Comparison of ENCODE assay signal across 20 mouse cellular contexts in genomic region chr11:53067699-53068478, GRCm38 (mm10).
DNase-seq lines count a peak whose midpoint lies in the region; ATAC-seq lines count a peak whose summit lies in the region.
"Had no signal": no experiment of that assay in that cellular context is flagged by ENCODE, and none has a peak within 500 bp of the region (broad histone marks: within the 10 kb centered on the region; RNA-seq: fewer than 3 reads in every experiment).

No protein-coding gene starts in this region.

- H3K27ac ChIP-seq in heart, embryonic 13.5 days (replicated peaks) = no peak overlapping the region
- H3K27ac ChIP-seq in heart, embryonic 12.5 days (ENCODE audit: poor library complexity, severe bottlenecking) = no peak overlapping the region
- H3K27ac ChIP-seq in neural tube, embryonic 12.5 days = no peak overlapping the region
- H3K27ac ChIP-seq in midbrain, embryonic 12.5 days (replicated peaks) = 0 out of 2 replicates have a peak overlapping the region, but pooled peaks have one; percentile 4
- H3K27ac ChIP-seq: heart, adult 2 months; intestine, embryonic 15.5 days; left cerebral cortex, adult 2 months; liver, embryonic 15.5 days had no signal

- H3K9ac ChIP-seq in heart, embryonic 13.5 days = no peak overlapping the region
- no peak overlapping the region for H3K9ac ChIP-seq in heart, embryonic 12.5 days
- H3K9ac ChIP-seq in neural tube, embryonic 12.5 days = no peak overlapping the region
- H3K9ac ChIP-seq in midbrain, embryonic 12.5 days (replicated peaks) = no peak overlapping the region
- H3K9ac ChIP-seq: intestine, embryonic 15.5 days; liver, embryonic 15.5 days had no signal

- H3K36me3 ChIP-seq in heart, embryonic 13.5 days = no peaks in the 10 kb centered on the region
- H3K36me3 ChIP-seq in heart, embryonic 12.5 days = no peaks in the 10 kb centered on the region
- no peaks in the 10 kb centered on the region for H3K36me3 ChIP-seq in neural tube, embryonic 12.5 days
- no peaks in the 10 kb centered on the region for H3K36me3 ChIP-seq in midbrain, embryonic 12.5 days
- H3K36me3 ChIP-seq: intestine, embryonic 15.5 days; liver, embryonic 15.5 days had no signal

- H3K4me3 ChIP-seq in heart, embryonic 13.5 days = no peak overlapping the region
- H3K4me3 ChIP-seq in heart, embryonic 12.5 days = no peak overlapping the region
- H3K4me3 ChIP-seq in neural tube, embryonic 12.5 days = no peak overlapping the region
- H3K4me3 ChIP-seq in midbrain, embryonic 12.5 days = no peak overlapping the region
- H3K4me3 ChIP-seq: heart, adult 2 months; intestine, embryonic 15.5 days; left cerebral cortex, adult 2 months; liver, embryonic 15.5 days had no signal

- H3K4me2 ChIP-seq in heart, embryonic 13.5 days = 0 out of 2 replicates have a peak overlapping the region, but pooled peaks have one; percentile 32
- H3K4me2 ChIP-seq in heart, embryonic 12.5 days = no peak overlapping the region
- H3K4me2 ChIP-seq in neural tube, embryonic 12.5 days (replicated peaks) = no peak overlapping the region
- no peak overlapping the region for H3K4me2 ChIP-seq in midbrain, embryonic 12.5 days (replicated peaks)
- H3K4me2 ChIP-seq: intestine, embryonic 15.5 days; liver, embryonic 15.5 days had no signal

- 40% methylated on average over 14 of the region's 14 CpGs for WGBS in heart, embryonic 13.5 days
- 40% methylated on average over 14 of the region's 14 CpGs for WGBS in heart, embryonic 12.5 days
- WGBS in neural tube, embryonic 12.5 days = 20% methylated on average over 14 of the region's 14 CpGs
- 17% methylated on average over 14 of the region's 14 CpGs for WGBS in midbrain, embryonic 12.5 days

- no peaks in the 10 kb centered on the region for H3K9me3 ChIP-seq in heart, embryonic 13.5 days
- no peaks in the 10 kb centered on the region for H3K9me3 ChIP-seq in heart, embryonic 12.5 days (replicated peaks)
- no peaks in the 10 kb centered on the region for H3K9me3 ChIP-seq in neural tube, embryonic 12.5 days
- no peaks in the 10 kb centered on the region for H3K9me3 ChIP-seq in midbrain, embryonic 12.5 days
- H3K9me3 ChIP-seq: intestine, embryonic 15.5 days; liver, embryonic 15.5 days had no signal

- no peaks in the 10 kb centered on the region for H3K27me3 ChIP-seq in heart, embryonic 13.5 days (replicated peaks)
- H3K27me3 ChIP-seq in heart, embryonic 12.5 days (replicated peaks) = no peaks in the 10 kb centered on the region
- H3K27me3 ChIP-seq in neural tube, embryonic 12.5 days (replicated peaks) = no peaks in the 10 kb centered on the region; the same call in 1 of the 2 replicates
- peaks cover 49% of the 10 kb centered on the region for H3K27me3 ChIP-seq in midbrain, embryonic 12.5 days
- H3K27me3 ChIP-seq: intestine, embryonic 15.5 days; liver, embryonic 15.5 days had no signal

- no peak for ATAC-seq in heart, embryonic 13.5 days (ENCODE audit: extremely low read depth, insufficient number of reproducible peaks, low FRiP score, low TSS enrichment)
- no peak for ATAC-seq in heart, embryonic 12.5 days (ENCODE audit: insufficient number of reproducible peaks, low FRiP score)
- peak; percentile 41; the same call in 1 of the 2 replicates for ATAC-seq in neural tube, embryonic 12.5 days (ENCODE audit: low FRiP score, low read depth)
- ATAC-seq in midbrain, embryonic 12.5 days (ENCODE audit: low FRiP score, low read depth) = peak; percentile 73
- ATAC-seq: activated CD4-positive, CD25-positive, alpha-beta regulatory T cell, adult 4 months; intestine, embryonic 15.5 days; lung, postnatal 0 days; Patski had no signal

- H3K4me1 ChIP-seq in heart, embryonic 13.5 days = peaks cover 21% of the 10 kb centered on the region
- H3K4me1 ChIP-seq in heart, embryonic 12.5 days (replicated peaks) = peaks cover 21% of the 10 kb centered on the region
- H3K4me1 ChIP-seq in neural tube, embryonic 12.5 days = peaks cover 8% of the 10 kb centered on the region
- peaks cover 15% of the 10 kb centered on the region for H3K4me1 ChIP-seq in midbrain, embryonic 12.5 days
- H3K4me1 ChIP-seq: intestine, embryonic 15.5 days; liver, embryonic 15.5 days had no signal

- no peak for DNase-seq in neural tube, embryonic 10.5 days (ENCODE audit: extremely low spot score, low spot score)
- peak; percentile 23 for DNase-seq in retina, postnatal 7 days (ENCODE audit: low read depth, low spot score)
- DNase-seq in kidney, postnatal 14 days = no peak
- DNase-seq in kidney, postnatal 4 days = no peak
- DNase-seq: adrenal gland, postnatal 14 days; cerebellum, adult 2 months; gastrocnemius, postnatal 14 days; heart, adult 2 months; right cerebral cortex, adult 18-20 months; thymus, postnatal 4 days had no signal

Comparison
In these comparisons a context has a peak if more than half of its experiments do, and no peak if none do; other contexts are left out.
1. ATAC-seq: peak in neural tube, embryonic 12.5 days (single experiment) and midbrain, embryonic 12.5 days (single experiment); none in heart, embryonic 13.5 days (single experiment) and heart, embryonic 12.5 days (single experiment).